Mouse (Mus musculus) heart, postnatal 4 days (tissue): ENCODE data around the gene Ptprm. TPM values are rescaled to one million over a fixed set of nuclear protein-coding genes. Genes with fewer than 3 reads are reported as not detected.
"Not testable (repeated sequence)": the region's sequence is repeated elsewhere in the genome, so short reads cannot be mapped to it uniquely, and the experiment has no call there.

Experiments used
- DNase-seq: peaks from one replicate; pipeline ENCODE4 v3.0.0; 2021
- total RNA-seq, 2 experiments: library from RNA; stranded (reverse); gene quantifications; 2 replicates each; pipeline ENCODE4 v1.2.3; 2021

The Ptprm gene
- total RNA-seq, 2 experiments from 2014 or later, result 103 to 110 TPM

GRCm38 (mm10) chr17:66858757-66859156, 495.5 kb downstream of the Ptprm start:
- no peak for DNase-seq

GRCm38 (mm10) chr17:66852496-66852895, 501.8 kb downstream of the Ptprm start:
- DNase-seq, result no peak

GRCm38 (mm10) chr17:66847011-66847410, 507.2 kb downstream of the Ptprm start:
- not testable (repeated sequence) for DNase-seq

- no peak for DNase-seq
These were observed 531.9 kb downstream of the Ptprm start for GRCm38 (mm10) chr17:66822347-66822746.

- no peak for DNase-seq
These were observed 536.9 kb downstream of the Ptprm start for GRCm38 (mm10) chr17:66817380-66817779.

GRCm38 (mm10) chr17:66815921-66816320, 538.3 kb downstream of the Ptprm start:
- no peak for DNase-seq

- no peak for DNase-seq
These were observed 540.5 kb downstream of the Ptprm start for GRCm38 (mm10) chr17:66813786-66814185.

GRCm38 (mm10) chr17:66813346-66813745, 540.9 kb downstream of the Ptprm start:
- DNase-seq, result no peak

GRCm38 (mm10) chr17:66809786-66810185, 544.5 kb downstream of the Ptprm start:
- DNase-seq, result no peak

- DNase-seq, result no peak
These were observed 546.1 kb downstream of the Ptprm start for GRCm38 (mm10) chr17:66808186-66808585.

GRCm38 (mm10) chr17:66801831-66802687, 552.2 kb downstream of the Ptprm start:
- no peak for DNase-seq

GRCm38 (mm10) chr17:66800231-66800630, 554.0 kb downstream of the Ptprm start:
- no peak for DNase-seq

GRCm38 (mm10) chr17:66786166-66786565, 568.1 kb downstream of the Ptprm start:
- DNase-seq, result no peak

- no peak for DNase-seq
These were observed 568.7 kb downstream of the Ptprm start for GRCm38 (mm10) chr17:66785586-66785985.

- DNase-seq, result no peak
These were observed 570.7 kb downstream of the Ptprm start for GRCm38 (mm10) chr17:66783601-66784000.

- peak; percentile 2 for DNase-seq
These were observed 571.2 kb downstream of the Ptprm start for GRCm38 (mm10) chr17:66783075-66783492.

GRCm38 (mm10) chr17:66781910-66782309, 572.3 kb downstream of the Ptprm start:
- DNase-seq, result no peak

- no peak for DNase-seq
These were observed 575.2 kb downstream of the Ptprm start for GRCm38 (mm10) chr17:66779026-66779425.

GRCm38 (mm10) chr17:66769365-66770363, 584.6 kb downstream of the Ptprm start:
- DNase-seq, result no peak

GRCm38 (mm10) chr17:66768689-66769275, 585.5 kb downstream of the Ptprm start:
- no peak for DNase-seq

GRCm38 (mm10) chr17:66766166-66766565, 588.1 kb downstream of the Ptprm start:
- DNase-seq, result no peak

- no peak for DNase-seq
These were observed 589.8 kb downstream of the Ptprm start for GRCm38 (mm10) chr17:66764435-66764834.

GRCm38 (mm10) chr17:66762716-66763115, 591.5 kb downstream of the Ptprm start:
- no peak for DNase-seq
